Mouse (Mus musculus) lung, postnatal 25 days (tissue): ENCODE measurements around the gene Traf3ip3.

Experiments used
- DNase-seq: peaks from one replicate; pipeline ENCODE4 v3.0.0; 2022; ENCODE audit warnings: low spot score

Traf3ip3 gene

DNA sequence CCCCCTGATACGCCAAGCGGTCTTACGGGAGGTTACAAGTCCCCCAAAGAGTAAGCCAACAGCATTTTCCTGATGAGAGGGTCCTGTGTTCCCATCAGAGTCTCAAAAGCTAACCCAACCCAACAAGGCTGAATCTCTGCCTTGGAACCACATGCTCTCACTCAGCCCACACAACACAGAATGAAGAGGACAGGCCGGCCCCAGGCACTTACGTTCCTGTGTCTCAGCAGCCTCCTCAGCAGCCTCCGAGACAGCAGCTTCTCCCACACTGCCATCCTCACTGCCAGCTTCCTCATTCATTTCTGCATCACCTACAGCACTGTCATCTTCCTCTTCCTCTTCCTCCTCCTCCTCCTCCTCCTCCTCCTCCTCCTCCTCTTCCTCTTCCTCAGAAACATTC is 73.4 kb downstream of the Traf3ip3 start:
- no peak for DNase-seq

GRCm38 (mm10) chr1:193125835-193126234 is 75.7 kb downstream of the Traf3ip3 start:
- DNase-seq: no peak
